Mouse (Mus musculus) adrenal gland, postnatal 25 days (tissue): ENCODE results near the gene Myo1e. TPM values are rescaled to one million over a fixed set of nuclear protein-coding genes. Genes with fewer than 3 reads are reported as not detected.

Experiments
- DNase-seq: peaks from one replicate; pipeline ENCODE4 v3.0.0; 2021; ENCODE audit warnings: mixed read lengths
- total RNA-seq: library from RNA; stranded (reverse); gene quantifications from 2 replicates; pipeline ENCODE4 v1.2.3, GENCODE M21; 2021

Gene Myo1e
- total RNA-seq, 1 experiment from 2014 or later = 24.5 TPM

GRCm38 (mm10) chr9:70365915-70366314 lies 158.8 kb downstream of the Myo1e start:
- DNase-seq = no peak

- DNase-seq = no peak
Measured at GRCm38 (mm10) chr9:70366898-70367297, 159.7 kb downstream of the Myo1e start.

- no peak for DNase-seq
Measured at GRCm38 (mm10) chr9:70371638-70372037, 164.5 kb downstream of the Myo1e start.

- no peak for DNase-seq
Measured at GRCm38 (mm10) chr9:70379502-70380467, 172.6 kb downstream of the Myo1e start.

GRCm38 (mm10) chr9:70382091-70382490 lies 174.9 kb downstream of the Myo1e start:
- no peak for DNase-seq

GRCm38 (mm10) chr9:70383750-70384149 lies 176.6 kb downstream of the Myo1e start:
- no peak for DNase-seq

- no peak for DNase-seq
Measured at GRCm38 (mm10) chr9:70384494-70384893, 177.3 kb downstream of the Myo1e start.

GRCm38 (mm10) chr9:70384958-70385728 lies 178.0 kb downstream of the Myo1e start:
- no peak for DNase-seq

GRCm38 (mm10) chr9:70387410-70388119 lies 180.4 kb downstream of the Myo1e start:
- DNase-seq = no peak

GRCm38 (mm10) chr9:70389548-70389947 lies 182.4 kb downstream of the Myo1e start:
- no peak for DNase-seq

- DNase-seq = no peak
Measured at GRCm38 (mm10) chr9:70391042-70391441, 183.9 kb downstream of the Myo1e start.

- no peak for DNase-seq
Measured at GRCm38 (mm10) chr9:70391660-70392562, 184.8 kb downstream of the Myo1e start.

- peak; percentile 35 for DNase-seq
Measured at GRCm38 (mm10) chr9:70392563-70392907, 185.4 kb downstream of the Myo1e start.

- no peak for DNase-seq
Measured at GRCm38 (mm10) chr9:70395617-70396016, 188.5 kb downstream of the Myo1e start.

- no peak for DNase-seq
Measured at GRCm38 (mm10) chr9:70396083-70396482, 188.9 kb downstream of the Myo1e start.

- DNase-seq = no peak
Measured at GRCm38 (mm10) chr9:70401937-70402539, 194.9 kb downstream of the Myo1e start.

- DNase-seq = peak; percentile 29
Measured at GRCm38 (mm10) chr9:70406596-70406995, 199.4 kb downstream of the Myo1e start.

- no peak for DNase-seq
Measured at GRCm38 (mm10) chr9:70408791-70409190, 201.6 kb downstream of the Myo1e start.

- no peak for DNase-seq
Measured at GRCm38 (mm10) chr9:70409743-70410142, 202.6 kb downstream of the Myo1e start.

- DNase-seq = no peak
Measured at GRCm38 (mm10) chr9:70410668-70411067, 203.5 kb downstream of the Myo1e start.

GRCm38 (mm10) chr9:70413038-70413437 lies 205.9 kb downstream of the Myo1e start:
- no peak for DNase-seq
